Mouse (Mus musculus) heart, adult 18-20 months (tissue): ENCODE measurements around the gene Ascc2. TPM values are rescaled to one million over a fixed set of nuclear protein-coding genes. Genes with fewer than 3 reads are reported as not detected.

ENCODE experiments used
- DNase-seq, 2 experiments: peaks; one replicate each; pipeline ENCODE4 v3.0.0; 2021 to 2022; ENCODE audit warnings: mixed read lengths in 1 of 2
- long read RNA-seq, 2 experiments: library from polyadenylated mRNA; stranded (forward); transcript quantifications; one replicate each; pipeline ENCODE4 v2.0.0; 2021
- total RNA-seq, 2 experiments: library from RNA; stranded (reverse); gene quantifications; 2 replicates each; pipeline ENCODE4 v1.2.3; 2021

Gene Ascc2
- 10 to 100 TPM; 15.0 to 16.1 TPM for total RNA-seq
- long read RNA-seq, experiment 1, full-length matches to known transcripts, result 6 of 36 reads
- long read RNA-seq, experiment 1, partial matches to known transcripts, result 29 of 36 reads
- long read RNA-seq, experiment 1, other reads (novel, unspliced or antisense), result 1 of 36 reads
- long read RNA-seq, experiment 2, partial matches to known transcripts, result 3 of 35 reads
- long read RNA-seq, experiment 2, other reads (novel, unspliced or antisense), result 30 of 35 reads

- peak; percentile 97 to 99 for DNase-seq
These were observed at the start of gene Ascc2 for GRCm38 (mm10) chr11:4637534-4638234. TSS of gene Ascc2 (plus strand) at chr11:4637747.

- no peak for DNase-seq
These were observed 45.7 kb upstream of the Ascc2 start for GRCm38 (mm10) chr11:4591811-4592210.

- DNase-seq, result no peak
These were observed 44.1 kb upstream of the Ascc2 start for GRCm38 (mm10) chr11:4593491-4593848.

- peak; percentile 51 to 72 for DNase-seq
These were observed 43.5 kb upstream of the Ascc2 start for GRCm38 (mm10) chr11:4593849-4594607.

- peak; percentile 97 for DNase-seq
These were observed 42.7 kb upstream of the Ascc2 start, which contains the start of gene Mtmr3 for GRCm38 (mm10) chr11:4594608-4595500. TSS of gene Mtmr3 (minus strand) at chr11:4594863.

GRCm38 (mm10) chr11:4598411-4598810 lies 39.1 kb upstream of the Ascc2 start:
- DNase-seq, result no peak

GRCm38 (mm10) chr11:4599916-4600315 lies 37.6 kb upstream of the Ascc2 start:
- DNase-seq, result no peak

GRCm38 (mm10) chr11:4601890-4602289 lies 35.7 kb upstream of the Ascc2 start:
- no peak for DNase-seq

GRCm38 (mm10) chr11:4602691-4603441 lies 34.7 kb upstream of the Ascc2 start:
- peak; percentile 67 to 73 for DNase-seq

- no peak for DNase-seq
These were observed 33.1 kb upstream of the Ascc2 start for GRCm38 (mm10) chr11:4604441-4604840.

GRCm38 (mm10) chr11:4605414-4605813 lies 32.1 kb upstream of the Ascc2 start:
- DNase-seq, result peak; percentile 57 to 58

- peak; percentile 61 to 64 for DNase-seq
These were observed 31.0 kb upstream of the Ascc2 start for GRCm38 (mm10) chr11:4606541-4606940.

GRCm38 (mm10) chr11:4611904-4612303 lies 25.6 kb upstream of the Ascc2 start:
- DNase-seq, result peak; percentile 44 to 45

GRCm38 (mm10) chr11:4620017-4620485 lies 17.5 kb upstream of the Ascc2 start, which contains the start of gene Gm11032:
TSS of gene Gm11032 (plus strand) at chr11:4620067.
- peak in 1 of 2 experiments; percentile 18 for DNase-seq

GRCm38 (mm10) chr11:4620501-4621108 lies 16.9 kb upstream of the Ascc2 start:
- peak; percentile 80 to 84 for DNase-seq

- DNase-seq, result peak in 1 of 2 experiments; percentile 41
These were observed 15.7 kb upstream of the Ascc2 start for GRCm38 (mm10) chr11:4621866-4622265.

GRCm38 (mm10) chr11:4622442-4622986 lies 15.0 kb upstream of the Ascc2 start:
- no peak for DNase-seq

GRCm38 (mm10) chr11:4622997-4623396 lies 14.6 kb upstream of the Ascc2 start:
- no peak for DNase-seq

- DNase-seq, result no peak
These were observed 11.6 kb upstream of the Ascc2 start for GRCm38 (mm10) chr11:4625931-4626330.

- no peak for DNase-seq
These were observed 9.9 kb upstream of the Ascc2 start for GRCm38 (mm10) chr11:4627636-4628035.
